In genomic region chr13:95514756-95515155, GRCm38 (mm10) we compare ENCODE assay signal across 27 mouse cellular contexts. TPM values are rescaled to one million over a fixed set of nuclear protein-coding genes. Genes with fewer than 3 reads are reported as not detected.
A peak's percentile ranks its signal among the peaks of the same experiment; 100 is the strongest.
DNase-seq lines count a peak whose midpoint lies in the region; ATAC-seq and TF ChIP-seq lines count a peak whose summit lies in the region.
"Had no signal": no experiment of that assay in that cellular context is flagged by ENCODE, and none has a peak within 500 bp of the region (broad histone marks: within the 10 kb centered on the region; RNA-seq: fewer than 3 reads in every experiment).

No protein-coding gene starts in this region.

- no peak for TF ChIP-seq CTCF in MEL (IDR thresholded peaks at IDR 0.05 in 2 of 3, conservative IDR thresholded peaks at IDR 0.05 in 1 of 3; ENCODE audit: control insufficient read depth in 1 of 3, insufficient read depth in 1 of 3, low read depth in 2 of 3, low read length in 3 of 3, poor library complexity in 1 of 3, severe bottlenecking in 1 of 3)

- H3K4me1 ChIP-seq in MEL (ENCODE audit: control insufficient read depth in 1 of 2, insufficient read depth in 2 of 2, low read length in 2 of 2) = peaks cover 2 to 8% of the 10 kb centered on the region in 2 experiments
- no peaks in the 10 kb centered on the region for H3K4me1 ChIP-seq in midbrain, embryonic 15.5 days
- no peaks in the 10 kb centered on the region for H3K4me1 ChIP-seq in forebrain, embryonic 10.5 days
- H3K4me1 ChIP-seq: embryonic facial prominence, embryonic 12.5 days; limb, embryonic 10.5 days; midbrain, embryonic 13.5 days had no signal

- no peak for TF ChIP-seq EP300 in MEL (IDR thresholded peaks at IDR 0.05; ENCODE audit: low read depth in 1 of 2, low read length in 2 of 2)

- peak overlapping the region; percentile 22 for H3K4me2 ChIP-seq in myocyte (ENCODE audit: low read depth)
- H3K4me2 ChIP-seq in midbrain, embryonic 15.5 days = no peak overlapping the region
- H3K4me2 ChIP-seq: embryonic facial prominence, embryonic 12.5 days; midbrain, embryonic 13.5 days had no signal

- H3K9me3 ChIP-seq in MEL (replicated peaks; ENCODE audit: insufficient read depth, low read length) = no peaks in the 10 kb centered on the region
- no peaks in the 10 kb centered on the region for H3K9me3 ChIP-seq in midbrain, embryonic 15.5 days
- H3K9me3 ChIP-seq in forebrain, embryonic 10.5 days = no peaks in the 10 kb centered on the region
- H3K9me3 ChIP-seq: embryonic facial prominence, embryonic 12.5 days; limb, embryonic 10.5 days; midbrain, embryonic 13.5 days had no signal

- no peak overlapping the region for H3K4me3 ChIP-seq in MEL (ENCODE audit: control insufficient read depth in 1 of 2, insufficient read depth in 1 of 2, low read depth in 2 of 2, low read length in 2 of 2)
- no peak overlapping the region for H3K4me3 ChIP-seq in myocyte
- H3K4me3 ChIP-seq in midbrain, embryonic 15.5 days = no peak overlapping the region
- H3K4me3 ChIP-seq in forebrain, embryonic 10.5 days = no peak overlapping the region
- H3K4me3 ChIP-seq: embryonic facial prominence, embryonic 12.5 days; limb, embryonic 10.5 days; midbrain, embryonic 13.5 days had no signal

- no peak for TF ChIP-seq RAD21 in MEL (IDR thresholded peaks at IDR 0.05; ENCODE audit: low read depth, low read length)

- peak; percentile 13 for DNase-seq in layer of hippocampus, adult 11-12 months (ENCODE audit: low spot score)
- DNase-seq in layer of hippocampus, postnatal 25 days (ENCODE audit: extremely low spot score in 1 of 2, low spot score in 1 of 2) = no peak
- peak; percentile 11 for DNase-seq in MEL (ENCODE audit: low read depth, low spot score)
- peak; percentile 53 for DNase-seq in brain, adult 2 months (ENCODE audit: low read depth, low spot score)
- DNase-seq in testis, postnatal 14 days (ENCODE audit: low spot score) = no peak
- DNase-seq in forebrain, embryonic 10.5 days (ENCODE audit: extremely low spot score, low spot score) = no peak
- DNase-seq: adrenal gland, postnatal 10 days; cerebellum, adult 9-11 months; forebrain, postnatal 0 days; gastrocnemius, postnatal 36 days; kidney, adult 8-10 months; kidney, postnatal 36 days; liver, postnatal 0 days; lung, postnatal 10 days had no signal

- H3ac ChIP-seq in myocyte (ENCODE audit: control insufficient read depth, insufficient read length) = no peak overlapping the region

- TF ChIP-seq POLR2A in MEL (IDR thresholded peaks at IDR 0.05; ENCODE audit: control insufficient read depth in 1 of 2, insufficient read depth in 1 of 2, low read depth in 1 of 2, low read length in 2 of 2, poor library complexity in 1 of 2) = no peak
- TF ChIP-seq POLR2A in myocyte (IDR thresholded peaks at IDR 0.05; ENCODE audit: insufficient read length, low read depth) = no peak

- H3K79me2 ChIP-seq in MEL (ENCODE audit: control insufficient read depth, insufficient read depth, low read length, poor library complexity) (no peaks in the 10 kb centered on the region), myocyte (ENCODE audit: control insufficient read depth, insufficient read depth) (no peaks in the 10 kb centered on the region)

- ATAC-seq in midbrain, embryonic 15.5 days (replicated peaks) = no peak
- ATAC-seq: forebrain, postnatal 0 days; liver, postnatal 0 days; midbrain, embryonic 13.5 days had no signal

- no peak overlapping the region for H3K9ac ChIP-seq in MEL (ENCODE audit: control insufficient read depth, low read depth, low read length, poor library complexity, severe bottlenecking)
- H3K9ac ChIP-seq in midbrain, embryonic 15.5 days = no peak overlapping the region
- H3K9ac ChIP-seq: embryonic facial prominence, embryonic 12.5 days; forebrain, postnatal 0 days; liver, postnatal 0 days; midbrain, embryonic 13.5 days had no signal

- H3K36me3 ChIP-seq in MEL (ENCODE audit: control insufficient read depth in 1 of 2, insufficient read depth in 2 of 2, low read length in 2 of 2) (peaks cover 0 to 4% of the 10 kb centered on the region in 2 experiments; a peak in 2 of 4 replicates), myocyte (ENCODE audit: control insufficient read depth, insufficient read depth) (no peaks in the 10 kb centered on the region)
- no peaks in the 10 kb centered on the region for H3K36me3 ChIP-seq in midbrain, embryonic 15.5 days (replicated peaks)
- H3K36me3 ChIP-seq in forebrain, embryonic 10.5 days (replicated peaks) = no peaks in the 10 kb centered on the region
- H3K36me3 ChIP-seq: embryonic facial prominence, embryonic 12.5 days; limb, embryonic 10.5 days; midbrain, embryonic 13.5 days had no signal

- H3K27ac ChIP-seq in MEL (ENCODE audit: control insufficient read depth, low read depth, low read length) = no peak overlapping the region
- no peak overlapping the region for H3K27ac ChIP-seq in midbrain, embryonic 15.5 days
- no peak overlapping the region for H3K27ac ChIP-seq in forebrain, embryonic 10.5 days
- H3K27ac ChIP-seq: embryonic facial prominence, embryonic 12.5 days; limb, embryonic 10.5 days; midbrain, embryonic 13.5 days had no signal

- WGBS in midbrain, embryonic 15.5 days = 77% methylated on average over 4 of the region's 4 CpGs
- 82% methylated on average over 4 of the region's 4 CpGs for WGBS in forebrain, embryonic 10.5 days

- H3K27me3 ChIP-seq in MEL (ENCODE audit: control insufficient read depth in 1 of 2, insufficient read depth in 2 of 2, low read length in 2 of 2) (no peaks in the 10 kb centered on the region), myocyte (ENCODE audit: control insufficient read depth, insufficient read depth, insufficient read length) (no peaks in the 10 kb centered on the region)
- H3K27me3 ChIP-seq in midbrain, embryonic 15.5 days (replicated peaks) = no peaks in the 10 kb centered on the region
- H3K27me3 ChIP-seq in forebrain, embryonic 10.5 days (ENCODE audit: poor library complexity, severe bottlenecking) = no peaks in the 10 kb centered on the region
- H3K27me3 ChIP-seq: embryonic facial prominence, embryonic 12.5 days; midbrain, embryonic 13.5 days had no signal

TF ChIP-seq in MEL, 35 proteins besides CTCF, POLR2A, EP300 and RAD21 (continues in another document):
- TF ChIP-seq ELF1 (IDR thresholded peaks at IDR 0.05; ENCODE audit: low read depth, low read length) (no peak), ZKSCAN1 (IDR thresholded peaks at IDR 0.05; ENCODE audit: low read depth, low read length) (no peak), SMC3 (IDR thresholded peaks at IDR 0.05; ENCODE audit: low read depth, low read length) (no peak), ZNF384 (IDR thresholded peaks at IDR 0.05; ENCODE audit: low read depth, low read length) (no peak), BHLHE40 (IDR thresholded peaks at IDR 0.05; ENCODE audit: borderline replicate concordance, low read depth, low read length) (no peak), NELFE (IDR thresholded peaks at IDR 0.05; ENCODE audit: low read depth, low read length) (no peak), MYC (IDR thresholded peaks at IDR 0.05; ENCODE audit: low read depth, low read length) (no peak), CHD2 (IDR thresholded peaks at IDR 0.05; ENCODE audit: low read length) (no peak), MAZ (IDR thresholded peaks at IDR 0.05; ENCODE audit: low read depth, low read length) (no peak), USF2 (IDR thresholded peaks at IDR 0.05; ENCODE audit: borderline replicate concordance in 1 of 2, insufficient read depth in 1 of 2, low read depth in 1 of 2, low read length in 2 of 2) (no peak), POLR2AphosphoS2 (IDR thresholded peaks at IDR 0.05; ENCODE audit: low read length) (no peak), MYB (IDR thresholded peaks at IDR 0.05; ENCODE audit: low read depth, low read length) (no peak), MAX (IDR thresholded peaks at IDR 0.05; ENCODE audit: low read length) (no peak), HCFC1 (IDR thresholded peaks at IDR 0.05; ENCODE audit: low read depth, low read length) (no peak)

TF ChIP-seq in myocyte, 11 proteins besides CTCF, POLR2A, EP300 and RAD21:
- no peak for TF ChIP-seq POLR2AphosphoS2 (IDR thresholded peaks at IDR 0.05; ENCODE audit: insufficient read length, low read depth)
- TF ChIP-seq CEBPB (IDR thresholded peaks at IDR 0.05; ENCODE audit: insufficient read depth, poor library complexity, severe bottlenecking) = no peak
- no peak for TF ChIP-seq MAX (IDR thresholded peaks at IDR 0.05; ENCODE audit: low read depth)
- peak in 1 of 3 experiments; percentile 20 for TF ChIP-seq MYOD1 (IDR thresholded peaks at IDR 0.05; ENCODE audit: control insufficient read depth in 1 of 3, insufficient read length in 2 of 3, low read depth in 2 of 3)
- no peak for TF ChIP-seq USF1 (IDR thresholded peaks at IDR 0.05; ENCODE audit: low read depth)
- no peak for TF ChIP-seq TCF3 (IDR thresholded peaks at IDR 0.05; ENCODE audit: insufficient read length, low read depth)
- no peak for TF ChIP-seq TCF12 (IDR thresholded peaks at IDR 0.05; ENCODE audit: insufficient read depth, poor library complexity, severe bottlenecking)

RNA-seq across cellular contexts. Expression of gene F2rl1, which starts 10.3 kb away (rescaled TPM):
- total RNA-seq in layer of hippocampus, postnatal 25 days (2021) = under 1 TPM; 0.12 to 0.22 TPM
- total RNA-seq in MEL (2012; rRNA removed) = not detected in 2 replicates
- polyA plus RNA-seq in MEL (2012; ENCODE audit: insufficient read depth in 1 of 2, insufficient read length in 2 of 2, low read depth in 1 of 2, low replicate concordance in 2 of 2, missing spikeins in 1 of 2) = under 1 TPM in 1 of 2 experiments, not detected in 1; 0.06 TPM
- polyA plus RNA-seq in myocyte (2012; fragmentation: generic; extraction: Trizol) = not detected
- 0.14 and 0.15 TPM in 2 replicates for polyA plus RNA-seq in midbrain, embryonic 15.5 days (2015; fragmentation: Nextera tagmentation; extraction: Ambion mirVana)
- 0.16 TPM in 1 of 2 replicates, not detected in the other for polyA plus RNA-seq in forebrain, embryonic 10.5 days (2016; fragmentation: Nextera tagmentation; extraction: Ambion mirVana)
- total RNA-seq: hematopoietic stem cell, adult 5-6 weeks had no signal
- polyA plus RNA-seq: limb, embryonic 10.5 days had no signal

RNA-seq across cellular contexts. Expression of gene S100z, which starts 36.2 kb away (rescaled TPM):
- not detected for total RNA-seq in layer of hippocampus, postnatal 25 days (2021)
- not detected in 2 replicates for total RNA-seq in MEL (2012; rRNA removed)
- polyA plus RNA-seq in MEL (2012; ENCODE audit: insufficient read depth in 1 of 2, insufficient read length in 2 of 2, low read depth in 1 of 2, low replicate concordance in 2 of 2, missing spikeins in 1 of 2) (not detected), myocyte (2012; fragmentation: generic; extraction: Trizol) (not detected)
- polyA plus RNA-seq in midbrain, embryonic 15.5 days (2015; fragmentation: Nextera tagmentation; extraction: Ambion mirVana) = not detected in 2 replicates
- not detected in 2 replicates for polyA plus RNA-seq in forebrain, embryonic 10.5 days (2016; fragmentation: Nextera tagmentation; extraction: Ambion mirVana)
- total RNA-seq: adrenal gland, postnatal 10 days; forebrain, postnatal 0 days; hematopoietic stem cell, adult 5-6 weeks; left cerebral cortex, adult 8-10 months; liver, adult 2 months; megakaryocyte, adult 5-6 weeks; neutrophil, adult 5-6 weeks had no signal
- polyA plus RNA-seq: brain, embryonic 14.5 days; cortical plate, adult 2 months; forebrain, postnatal 0 days; heart, embryonic 16.5 days; limb, embryonic 10.5 days; liver, adult 2 months; liver, postnatal 0 days; midbrain, embryonic 13.5 days had no signal

Comparison
In these comparisons a context has a peak if more than half of its experiments do, and no peak if none do; other contexts are left out.
1. DNase-seq: peak in layer of hippocampus, adult 11-12 months (single experiment), MEL (single experiment) and brain, adult 2 months (single experiment); none in layer of hippocampus, postnatal 25 days (0 of 2), testis, postnatal 14 days (single experiment) and forebrain, embryonic 10.5 days (single experiment).